Mouse (Mus musculus) layer of hippocampus, postnatal 10 days (tissue): ENCODE results near the gene Fbh1. TPM values are rescaled to one million over a fixed set of nuclear protein-coding genes. Genes with fewer than 3 reads are reported as not detected.
A peak's percentile ranks its signal among the peaks of the same experiment; 100 is the strongest.
"Not testable (repeated sequence)": the region's sequence is repeated elsewhere in the genome, so short reads cannot be mapped to it uniquely, and the experiment has no call there.

Source experiments
- DNase-seq, 2 experiments: peaks; one replicate each; pipeline ENCODE4 v3.0.0; 2021; ENCODE audit warnings: low spot score in 2 of 2
- total RNA-seq, 2 experiments: library from RNA; stranded (reverse); gene quantifications; 2 replicates each; pipeline ENCODE4 v1.2.3; 2021

Fbh1 gene
- total RNA-seq, 2 experiments from 2014 or later: 73.2 to 77.0 TPM

- no peak for DNase-seq
These were observed 54.8 kb downstream of the Fbh1 start for GRCm38 (mm10) chr2:11722564-11722963.

GRCm38 (mm10) chr2:11718573-11718972 lies 58.8 kb downstream of the Fbh1 start:
- DNase-seq: no peak

GRCm38 (mm10) chr2:11714535-11714934 lies 62.8 kb downstream of the Fbh1 start:
- DNase-seq: peak; percentile 4 to 17

GRCm38 (mm10) chr2:11713021-11713420 lies 64.4 kb downstream of the Fbh1 start:
- DNase-seq: no peak

- DNase-seq: no peak
These were observed 64.8 kb downstream of the Fbh1 start for GRCm38 (mm10) chr2:11712483-11712990.

- not testable (repeated sequence) for DNase-seq
These were observed 67.3 kb downstream of the Fbh1 start for GRCm38 (mm10) chr2:11710101-11710500.

GRCm38 (mm10) chr2:11708538-11708937 lies 68.8 kb downstream of the Fbh1 start:
- no peak for DNase-seq

GRCm38 (mm10) chr2:11706746-11707065 lies 70.7 kb downstream of the Fbh1 start:
- DNase-seq: no peak

GRCm38 (mm10) chr2:11706030-11706745 lies 71.2 kb downstream of the Fbh1 start:
- no peak for DNase-seq

- peak; percentile 58 to 70 for DNase-seq
These were observed 72.0 kb downstream of the Fbh1 start, which contains the start of gene Il15ra for GRCm38 (mm10) chr2:11705201-11706025. TSS of gene Il15ra (plus strand) at chr2:11705290.

GRCm38 (mm10) chr2:11699905-11700304 lies 77.5 kb downstream of the Fbh1 start:
- DNase-seq: no peak

- no peak for DNase-seq
These were observed 78.4 kb downstream of the Fbh1 start for GRCm38 (mm10) chr2:11698994-11699393.

- no peak for DNase-seq
These were observed 81.5 kb downstream of the Fbh1 start for GRCm38 (mm10) chr2:11695867-11696266.

GRCm38 (mm10) chr2:11694104-11694503 lies 83.3 kb downstream of the Fbh1 start:
- DNase-seq: no peak

- DNase-seq: no peak
These were observed 84.0 kb downstream of the Fbh1 start for GRCm38 (mm10) chr2:11693352-11693751.

Other genes with a start within 250 kb of the Fbh1 start
- gene Pfkfb3, start 223.5 kb downstream of the Fbh1 start, total RNA-seq: 10 to 100 TPM; 41.1 to 45.4 TPM
- 100 to 1,000 TPM; 103 to 106 TPM for gene Rbm17, start 173.4 kb downstream of the Fbh1 start, total RNA-seq
- not detected for gene Gm17490, start 151.3 kb downstream of the Fbh1 start, total RNA-seq
- not detected for gene Il2ra, start 134.8 kb downstream of the Fbh1 start, total RNA-seq
- gene Il15ra, start 72.3 kb downstream of the Fbh1 start, total RNA-seq: 1 to 10 TPM; 5.5 to 5.7 TPM
- gene Ankrd16, start 294 bp upstream of the Fbh1 start, total RNA-seq: 10 to 100 TPM; 65.6 to 75.7 TPM